ENCODE assay signal across 24 mouse cellular contexts in genomic region chr16:21418012-21418411, GRCm38 (mm10). TPM values are rescaled to one million over a fixed set of nuclear protein-coding genes. Genes with fewer than 3 reads are reported as not detected.
DNase-seq lines count a peak whose midpoint lies in the region; ATAC-seq and TF ChIP-seq lines count a peak whose summit lies in the region.
"Had no signal": no experiment of that assay in that cellular context is flagged by ENCODE, and none has a peak within 500 bp of the region (broad histone marks: within the 10 kb centered on the region; RNA-seq: fewer than 3 reads in every experiment).

No protein-coding gene starts in this region.

- no peak overlapping the region for H3K27ac ChIP-seq in midbrain, embryonic 11.5 days (ENCODE audit: low read depth, low read length)
- no peak overlapping the region for H3K27ac ChIP-seq in midbrain, postnatal 0 days (ENCODE audit: low read depth, low read length)
- H3K27ac ChIP-seq in liver, embryonic 12.5 days, result peak overlapping the region; percentile 67; the same call in 1 of the 2 replicates
- H3K27ac ChIP-seq: embryonic facial prominence, embryonic 15.5 days; forebrain, embryonic 10.5 days; heart, adult 2 months; hindbrain, embryonic 14.5 days; layer of hippocampus, adult 2 months; midbrain, embryonic 13.5 days had no signal

- H3K9ac ChIP-seq in midbrain, embryonic 11.5 days (ENCODE audit: low read length), result no peak overlapping the region
- H3K9ac ChIP-seq in midbrain, postnatal 0 days (replicated peaks; ENCODE audit: low read length, poor library complexity, severe bottlenecking), result no peak overlapping the region
- H3K9ac ChIP-seq in liver, embryonic 12.5 days, result no peak overlapping the region
- H3K9ac ChIP-seq: embryonic facial prominence, embryonic 15.5 days; hindbrain, embryonic 14.5 days; lung, embryonic 14.5 days; midbrain, embryonic 13.5 days had no signal

- DNase-seq in midbrain, embryonic 11.5 days (ENCODE audit: low spot score, missing footprints), result peak; percentile 47
- no peak for DNase-seq in midbrain, postnatal 0 days (ENCODE audit: low spot score)
- peak; percentile 64 for DNase-seq in MEL-GATA-1-ER (ENCODE audit: extremely low read depth, low read depth)
- no peak for DNase-seq in embryo, embryonic 10 days (ENCODE audit: low spot score)
- no peak for DNase-seq in gastrocnemius, postnatal 25 days
- DNase-seq: adrenal gland, postnatal 25 days; cerebellum, adult 11-12 months; cerebellum, postnatal 14 days; heart, adult 2 months; heart, postnatal 10 days; kidney, adult 8-10 months; kidney, postnatal 14 days; layer of hippocampus, postnatal 36 days; lung, embryonic 14.5 days; lung, postnatal 4 days; right cerebral cortex, postnatal 25 days had no signal

- H3K9me3 ChIP-seq in midbrain, embryonic 11.5 days (ENCODE audit: control insufficient read depth, low read length), result no peaks in the 10 kb centered on the region
- H3K9me3 ChIP-seq in midbrain, postnatal 0 days (ENCODE audit: low read length), result no peaks in the 10 kb centered on the region
- H3K9me3 ChIP-seq in liver, embryonic 12.5 days (replicated peaks), result no peaks in the 10 kb centered on the region
- H3K9me3 ChIP-seq: embryonic facial prominence, embryonic 15.5 days; forebrain, embryonic 10.5 days; midbrain, embryonic 13.5 days had no signal

- 39% methylated on average over 5 of the region's 5 CpGs for WGBS in midbrain, embryonic 11.5 days
- WGBS in midbrain, postnatal 0 days, result 35% methylated on average over 5 of the region's 5 CpGs
- WGBS in liver, embryonic 12.5 days (ENCODE audit: insufficient replicate concordance), result 53% methylated on average over 5 of the region's 5 CpGs

- no peak overlapping the region for H3K4me2 ChIP-seq in midbrain, embryonic 11.5 days
- no peak overlapping the region for H3K4me2 ChIP-seq in midbrain, postnatal 0 days (ENCODE audit: low read depth, low read length, poor library complexity, severe bottlenecking)
- no peak overlapping the region for H3K4me2 ChIP-seq in liver, embryonic 12.5 days
- H3K4me2 ChIP-seq: embryonic facial prominence, embryonic 15.5 days; hindbrain, embryonic 14.5 days; lung, embryonic 14.5 days; midbrain, embryonic 13.5 days had no signal

- no peak for ATAC-seq in midbrain, embryonic 11.5 days (ENCODE audit: low FRiP score)
- no peak for ATAC-seq in midbrain, postnatal 0 days (ENCODE audit: low FRiP score)
- peak; percentile 52; the same call in 1 of the 2 replicates for ATAC-seq in liver, embryonic 12.5 days
- ATAC-seq in monocyte, adult 5-6 weeks (replicated peaks; ENCODE audit: insufficient number of reproducible peaks, low FRiP score, low TSS enrichment, poor library complexity, severe bottlenecking), result no peak
- ATAC-seq: midbrain, embryonic 13.5 days; Patski had no signal

- no peaks in the 10 kb centered on the region for H3K36me3 ChIP-seq in midbrain, embryonic 11.5 days (ENCODE audit: control insufficient read depth, insufficient read depth, low read length)
- H3K36me3 ChIP-seq in midbrain, postnatal 0 days (ENCODE audit: insufficient read depth, low read length), result no peaks in the 10 kb centered on the region
- H3K36me3 ChIP-seq in liver, embryonic 12.5 days, result no peaks in the 10 kb centered on the region
- H3K36me3 ChIP-seq: embryonic facial prominence, embryonic 15.5 days; forebrain, embryonic 10.5 days; midbrain, embryonic 13.5 days had no signal

- H3K4me1 ChIP-seq in midbrain, embryonic 11.5 days (ENCODE audit: control insufficient read depth, insufficient read depth, low read length), result no peaks in the 10 kb centered on the region
- H3K4me1 ChIP-seq in midbrain, postnatal 0 days (ENCODE audit: insufficient read depth, low read length), result no peaks in the 10 kb centered on the region
- peaks cover 21% of the 10 kb centered on the region for H3K4me1 ChIP-seq in liver, embryonic 12.5 days
- H3K4me1 ChIP-seq: midbrain, embryonic 13.5 days had no signal

- H3K27me3 ChIP-seq in midbrain, embryonic 11.5 days (ENCODE audit: control insufficient read depth, insufficient read depth, low read length), result no peaks in the 10 kb centered on the region
- no peaks in the 10 kb centered on the region for H3K27me3 ChIP-seq in midbrain, postnatal 0 days (ENCODE audit: insufficient read depth, low read length)
- no peaks in the 10 kb centered on the region; the same call in 1 of the 2 replicates for H3K27me3 ChIP-seq in liver, embryonic 12.5 days (replicated peaks)
- H3K27me3 ChIP-seq: embryonic facial prominence, embryonic 15.5 days; midbrain, embryonic 13.5 days; Patski had no signal

- H3K4me3 ChIP-seq in midbrain, embryonic 11.5 days (ENCODE audit: low read depth, low read length), result no peak overlapping the region
- no peak overlapping the region for H3K4me3 ChIP-seq in midbrain, postnatal 0 days (ENCODE audit: low read depth, low read length)
- H3K4me3 ChIP-seq in liver, embryonic 12.5 days, result no peak overlapping the region
- H3K4me3 ChIP-seq: embryonic facial prominence, embryonic 15.5 days; forebrain, embryonic 10.5 days; heart, adult 2 months; layer of hippocampus, adult 2 months; midbrain, embryonic 13.5 days had no signal

- no peak for TF ChIP-seq CTCF in midbrain, postnatal 0 days (IDR thresholded peaks at IDR 0.05)

RNA-seq across cellular contexts. Expression of gene Vps8, which starts 4.9 kb away (rescaled TPM):
- polyA plus RNA-seq in midbrain, embryonic 11.5 days (2014; fragmentation: Nextera tagmentation; extraction: Ambion mirVana), result 27.1 and 28.4 TPM in 2 replicates
- 35.2 and 37.2 TPM in 2 replicates for total RNA-seq in midbrain, postnatal 0 days (2014; rRNA removed)
- polyA plus RNA-seq in midbrain, postnatal 0 days (2015; fragmentation: Nextera tagmentation; extraction: Ambion mirVana), result 25.4 and 26.0 TPM in 2 replicates
- polyA plus RNA-seq in liver, embryonic 12.5 days (2016; fragmentation: Nextera tagmentation; extraction: Ambion mirVana), result 10.0 and 11.5 TPM in 2 replicates
- total RNA-seq in gastrocnemius, postnatal 25 days (2021), result 1 to 10 TPM; 6.4 to 6.6 TPM
- total RNA-seq in monocyte, adult 5-6 weeks (2017), result 26.4 to 33.9 TPM (median 33.5 TPM) in 3 replicates

Comparison
In these comparisons a context has a peak if more than half of its experiments do, and no peak if none do; other contexts are left out.
1. DNase-seq: peak in midbrain, embryonic 11.5 days (single experiment) and MEL-GATA-1-ER (single experiment); none in midbrain, postnatal 0 days (single experiment), embryo, embryonic 10 days (single experiment) and gastrocnemius, postnatal 25 days (single experiment).